Mouse (Mus musculus): ENCODE results near the gene Dhx29. TPM values are rescaled to one million over a fixed set of nuclear protein-coding genes. Genes with fewer than 3 reads are reported as not detected.
"Not testable (repeated sequence)": the region's sequence is repeated elsewhere in the genome, so short reads cannot be mapped to it uniquely, and the experiment has no call there.

Gene Dhx29
- polyA plus RNA-seq, 1 experiment: 10.4 TPM

DNA sequence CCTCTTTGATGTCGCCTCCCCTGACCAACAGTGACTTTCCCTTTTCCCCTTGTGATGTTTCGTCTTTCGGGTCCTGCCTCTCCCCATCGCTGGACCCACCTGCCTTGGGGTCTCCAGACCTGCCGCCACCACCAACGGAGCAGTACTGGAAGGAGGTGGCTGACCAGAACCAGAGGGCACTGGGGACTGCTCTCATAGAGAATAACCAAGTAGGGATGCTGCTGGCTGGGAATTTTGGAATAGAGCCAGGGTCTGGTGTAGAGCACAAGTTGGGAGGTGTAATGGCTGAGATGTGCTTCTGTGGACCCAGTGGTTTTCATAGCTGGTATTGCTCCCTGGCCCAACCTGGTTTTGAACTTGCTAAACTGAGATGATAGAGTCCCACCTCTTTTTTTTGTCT, 70.1 kb downstream of the Dhx29 start:
- H3K4me2 ChIP-seq (ENCODE audit: low read depth): no peak overlapping the region
- no peak overlapping the region for H3K4me3 ChIP-seq
- no peaks in the 10 kb centered on the region for H3K79me2 ChIP-seq (ENCODE audit: control insufficient read depth, insufficient read depth)
- peaks cover 19% of the 10 kb centered on the region for H3K27me3 ChIP-seq (ENCODE audit: control insufficient read depth, insufficient read depth, insufficient read length)
- H3K36me3 ChIP-seq (ENCODE audit: control insufficient read depth, insufficient read depth): no peaks in the 10 kb centered on the region
- TF ChIP-seq USF1 (IDR thresholded peaks at IDR 0.05; ENCODE audit: low read depth): no peak
- TF ChIP-seq TCF12 (IDR thresholded peaks at IDR 0.05; ENCODE audit: insufficient read depth, poor library complexity, severe bottlenecking): no peak
- no peak for TF ChIP-seq SRF (IDR thresholded peaks at IDR 0.05; ENCODE audit: control insufficient read depth, insufficient read length, low read depth)
- no peak for TF ChIP-seq POLR2AphosphoS2 (IDR thresholded peaks at IDR 0.05; ENCODE audit: insufficient read length, low read depth)
- H3ac ChIP-seq (ENCODE audit: control insufficient read depth, insufficient read length): no peak overlapping the region

DNA sequence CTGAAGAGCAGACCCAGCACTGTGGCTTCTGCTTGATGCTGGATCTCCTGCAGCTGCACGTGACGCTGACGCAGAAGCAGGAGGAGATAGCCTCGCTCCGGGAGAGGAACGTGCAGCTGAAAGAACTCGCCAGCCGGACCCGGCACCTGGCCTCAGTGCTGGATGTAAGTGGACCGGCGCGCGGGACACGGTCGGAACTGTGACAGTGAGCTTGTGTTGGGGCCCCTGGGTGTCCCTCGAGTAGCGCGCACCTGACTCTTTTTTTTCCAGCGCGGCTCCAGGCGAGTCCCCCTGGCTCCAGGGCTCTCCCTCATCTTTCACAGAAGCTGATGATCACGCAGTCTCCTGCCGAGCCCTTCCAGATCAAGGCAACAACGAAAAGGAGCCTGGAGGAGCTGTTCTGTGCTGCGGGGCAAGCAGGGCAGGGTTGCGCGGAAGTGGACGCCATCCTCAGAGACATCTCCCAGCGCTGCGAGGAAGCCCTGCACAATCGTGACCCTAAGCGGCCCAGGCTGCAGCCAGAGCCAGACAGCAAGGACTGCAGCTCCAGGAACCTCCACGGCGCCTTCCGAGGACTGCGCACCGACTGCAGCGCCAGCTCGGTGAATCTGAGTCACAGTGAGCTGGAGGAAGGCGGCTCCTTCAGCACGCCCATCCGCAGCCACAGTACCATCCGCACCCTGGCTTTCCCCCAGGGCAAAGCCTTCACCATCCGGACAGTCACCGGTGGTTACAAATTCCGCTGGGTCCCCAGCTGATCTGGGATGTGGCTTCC, 71.4 kb downstream of the Dhx29 start:
- TF ChIP-seq SRF (IDR thresholded peaks at IDR 0.05; ENCODE audit: control insufficient read depth, insufficient read length, low read depth) (no peak), USF1 (IDR thresholded peaks at IDR 0.05; ENCODE audit: low read depth) (peak; percentile 64)
- H3K27me3 ChIP-seq (ENCODE audit: control insufficient read depth, insufficient read depth, insufficient read length): peaks cover 19% of the 10 kb centered on the region
- no peaks in the 10 kb centered on the region for H3K79me2 ChIP-seq (ENCODE audit: control insufficient read depth, insufficient read depth)
- no peak overlapping the region for H3ac ChIP-seq (ENCODE audit: control insufficient read depth, insufficient read length)
- no peaks in the 10 kb centered on the region for H3K36me3 ChIP-seq (ENCODE audit: control insufficient read depth, insufficient read depth)
- peak overlapping the region; percentile 11 for H3K4me3 ChIP-seq
- peak overlapping the region; percentile 80 for H3K4me2 ChIP-seq (ENCODE audit: low read depth)

DNA sequence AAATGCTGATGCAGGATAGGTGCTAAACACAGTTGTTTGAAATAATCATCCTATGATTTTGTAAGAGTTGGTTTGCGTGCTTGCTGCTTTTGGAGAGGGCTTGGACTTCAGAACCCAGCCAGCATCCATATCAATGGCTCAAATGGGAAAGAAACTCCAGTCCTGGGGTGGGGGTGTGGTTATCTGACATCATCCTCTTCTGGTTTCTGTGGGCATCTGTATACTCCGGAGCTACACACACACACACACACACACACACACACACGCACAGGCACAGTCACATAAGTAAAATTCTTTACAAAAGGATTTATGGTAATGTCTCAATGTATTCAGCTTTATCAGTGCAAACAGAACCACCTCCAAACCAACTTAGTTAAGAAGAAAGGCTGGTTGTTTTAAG, 72.8 kb downstream of the Dhx29 start:
- no peaks in the 10 kb centered on the region for H3K79me2 ChIP-seq (ENCODE audit: control insufficient read depth, insufficient read depth)
- no peak overlapping the region for H3K4me3 ChIP-seq
- TF ChIP-seq POLR2A (IDR thresholded peaks at IDR 0.05; ENCODE audit: insufficient read length, low read depth) (no peak), MAX (IDR thresholded peaks at IDR 0.05; ENCODE audit: low read depth) (no peak), MYOG (IDR thresholded peaks at IDR 0.05; ENCODE audit: control insufficient read depth in 1 of 3, insufficient read depth in 1 of 3, insufficient read length in 2 of 3, low read depth in 2 of 3) (no peak), SRF (IDR thresholded peaks at IDR 0.05; ENCODE audit: control insufficient read depth, insufficient read length, low read depth) (no peak), USF1 (IDR thresholded peaks at IDR 0.05; ENCODE audit: low read depth) (no peak), REST (IDR thresholded peaks at IDR 0.05; ENCODE audit: insufficient read depth, insufficient read length) (no peak), POLR2AphosphoS2 (IDR thresholded peaks at IDR 0.05; ENCODE audit: insufficient read length, low read depth) (no peak), TCF12 (IDR thresholded peaks at IDR 0.05; ENCODE audit: insufficient read depth, poor library complexity, severe bottlenecking) (no peak)
- no peak overlapping the region for H3K4me2 ChIP-seq (ENCODE audit: low read depth)
- H3K27me3 ChIP-seq (ENCODE audit: control insufficient read depth, insufficient read depth, insufficient read length): peaks cover 4% of the 10 kb centered on the region
- H3K36me3 ChIP-seq (ENCODE audit: control insufficient read depth, insufficient read depth): no peaks in the 10 kb centered on the region
- no peak overlapping the region for H3ac ChIP-seq (ENCODE audit: control insufficient read depth, insufficient read length)

DNA sequence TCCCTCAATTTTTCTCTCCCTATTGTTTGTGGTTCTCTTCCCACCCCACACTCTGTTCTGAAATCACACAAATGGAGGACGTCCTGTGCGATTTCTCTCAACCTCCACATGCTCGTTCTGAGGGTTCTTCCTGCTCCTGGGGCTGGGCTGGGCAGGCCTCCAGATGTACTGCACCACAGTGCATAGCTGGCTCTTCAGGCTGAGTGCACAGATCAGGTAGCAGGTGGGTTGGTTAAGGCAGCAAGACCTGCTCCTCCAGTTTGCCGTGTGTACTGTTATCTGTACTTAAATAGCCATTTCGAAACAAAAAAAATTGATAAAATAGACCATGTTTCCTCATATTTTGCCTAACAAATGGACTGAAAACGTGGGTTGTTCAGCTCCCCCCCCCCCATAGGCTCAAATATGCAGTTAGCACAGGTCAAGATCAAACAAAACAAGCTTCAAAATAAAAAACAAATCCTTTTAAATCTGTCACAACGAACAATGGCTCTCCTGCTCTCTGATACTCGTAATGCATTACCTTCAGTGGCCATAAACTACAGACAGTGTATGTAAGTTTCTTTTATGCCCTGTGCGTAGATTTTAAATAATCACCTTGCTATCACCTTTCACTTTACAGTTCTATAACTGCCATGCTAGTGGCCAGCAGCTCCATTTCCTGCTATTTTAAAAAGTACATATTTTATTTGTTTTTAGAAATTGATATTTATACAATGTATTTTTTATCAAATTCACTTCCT, 73.5 kb downstream of the Dhx29 start:
- Histone ChIP-seq H3K79me2 (ENCODE audit: control insufficient read depth, insufficient read depth) (no peaks in the 10 kb centered on the region), H3K4me3 (no peak overlapping the region)
- no peak for TF ChIP-seq CEBPB (IDR thresholded peaks at IDR 0.05; ENCODE audit: insufficient read depth, poor library complexity, severe bottlenecking)
- no peak for TF ChIP-seq E2F4 (IDR thresholded peaks at IDR 0.05; ENCODE audit: insufficient read depth)
- no peak for TF ChIP-seq TCF12 (IDR thresholded peaks at IDR 0.05; ENCODE audit: insufficient read depth, poor library complexity, severe bottlenecking)
- no peak for TF ChIP-seq MAX (IDR thresholded peaks at IDR 0.05; ENCODE audit: low read depth)
- TF ChIP-seq TCF3 (IDR thresholded peaks at IDR 0.05; ENCODE audit: insufficient read length, low read depth): no peak
- TF ChIP-seq POLR2AphosphoS2 (IDR thresholded peaks at IDR 0.05; ENCODE audit: insufficient read length, low read depth): no peak
- no peak for TF ChIP-seq MYOD1 (IDR thresholded peaks at IDR 0.05; ENCODE audit: control insufficient read depth in 1 of 3, insufficient read length in 2 of 3, low read depth in 2 of 3)
- no peak for TF ChIP-seq REST (IDR thresholded peaks at IDR 0.05; ENCODE audit: insufficient read depth, insufficient read length)
- no peak for TF ChIP-seq POLR2A (IDR thresholded peaks at IDR 0.05; ENCODE audit: insufficient read length, low read depth)
- no peak for TF ChIP-seq MYOG (IDR thresholded peaks at IDR 0.05; ENCODE audit: control insufficient read depth in 1 of 3, insufficient read depth in 1 of 3, insufficient read length in 2 of 3, low read depth in 2 of 3)
- no peak for TF ChIP-seq USF1 (IDR thresholded peaks at IDR 0.05; ENCODE audit: low read depth)
- no peak for TF ChIP-seq SRF (IDR thresholded peaks at IDR 0.05; ENCODE audit: control insufficient read depth, insufficient read length, low read depth)

DNA sequence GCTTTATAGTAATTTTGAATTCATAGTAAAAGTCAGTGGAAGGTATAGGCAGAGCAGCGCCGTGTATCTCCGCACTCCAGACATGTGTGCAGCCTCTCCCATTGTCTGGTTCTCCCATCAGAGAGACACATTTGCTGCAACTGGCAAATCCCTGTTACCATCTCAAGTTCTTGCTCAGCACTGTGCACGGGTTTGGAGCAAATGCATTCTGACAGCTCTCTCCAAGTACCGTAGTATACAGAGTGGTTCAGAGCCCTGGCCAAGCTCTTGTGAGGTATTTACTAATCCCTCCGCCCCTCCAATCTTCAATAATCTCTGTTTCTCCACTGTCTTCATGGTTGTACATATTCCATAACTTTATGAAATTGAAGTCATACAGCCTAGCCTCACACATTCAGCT, 85.4 kb downstream of the Dhx29 start:
- Histone ChIP-seq H3K36me3 (ENCODE audit: control insufficient read depth, insufficient read depth) (no peaks in the 10 kb centered on the region), H3K79me2 (ENCODE audit: control insufficient read depth, insufficient read depth) (no peaks in the 10 kb centered on the region), H3K4me2 (ENCODE audit: low read depth) (peak overlapping the region; percentile 79), H3ac (ENCODE audit: control insufficient read depth, insufficient read length) (no peak overlapping the region), H3K27me3 (ENCODE audit: control insufficient read depth, insufficient read depth, insufficient read length) (no peaks in the 10 kb centered on the region), H3K4me3 (peak overlapping the region; percentile 20)
- no peak for TF ChIP-seq SRF (IDR thresholded peaks at IDR 0.05; ENCODE audit: control insufficient read depth, insufficient read length, low read depth)
- no peak for TF ChIP-seq CEBPB (IDR thresholded peaks at IDR 0.05; ENCODE audit: insufficient read depth, poor library complexity, severe bottlenecking)
- TF ChIP-seq MYOG (IDR thresholded peaks at IDR 0.05; ENCODE audit: control insufficient read depth in 1 of 3, insufficient read depth in 1 of 3, insufficient read length in 2 of 3, low read depth in 2 of 3): no peak

More for the DNA sequence above, 73.5 kb downstream of the Dhx29 start:
- Histone ChIP-seq H3ac (ENCODE audit: control insufficient read depth, insufficient read length) (no peak overlapping the region), H3K27me3 (ENCODE audit: control insufficient read depth, insufficient read depth, insufficient read length) (peaks cover 4% of the 10 kb centered on the region), H3K36me3 (ENCODE audit: control insufficient read depth, insufficient read depth) (no peaks in the 10 kb centered on the region), H3K4me2 (ENCODE audit: low read depth) (no peak overlapping the region)

DNA sequence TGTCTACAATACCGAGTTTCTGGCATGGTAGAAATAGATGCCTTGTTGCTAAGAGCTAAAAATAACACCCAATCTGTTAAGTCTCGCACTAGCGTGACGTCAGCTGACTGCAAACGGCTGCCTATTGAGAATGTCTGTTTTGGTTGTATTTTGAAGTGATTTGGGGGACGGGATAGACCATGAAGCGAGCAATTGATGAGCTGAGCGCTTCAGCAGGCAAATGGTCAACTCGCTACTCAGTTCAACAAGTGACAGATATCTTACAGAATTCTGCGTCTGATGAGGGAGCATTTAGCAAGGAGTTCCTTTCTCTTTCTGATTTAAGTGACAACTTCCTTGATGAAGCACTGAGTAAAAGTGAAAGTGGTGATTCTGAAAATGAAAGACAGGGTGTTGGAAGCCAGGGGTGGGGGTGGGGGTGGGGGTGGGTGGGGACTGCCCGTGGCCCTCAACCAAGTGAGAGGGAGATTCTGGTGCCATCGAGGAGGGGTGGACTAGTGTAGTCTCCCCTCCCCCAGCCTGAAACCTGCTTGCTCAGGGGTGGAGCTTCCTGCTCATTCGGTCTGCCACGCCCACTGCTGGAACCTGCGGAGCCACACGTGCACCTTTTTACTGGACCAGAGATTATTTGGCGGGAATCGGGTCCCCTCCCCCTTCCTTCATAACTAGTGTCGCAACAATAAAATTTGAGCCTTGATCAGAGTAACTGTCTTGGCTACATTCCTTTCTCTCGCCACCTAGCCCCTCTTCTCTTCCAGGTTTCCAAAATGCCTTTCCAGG, 86.1 kb downstream of the Dhx29 start:
- not testable (repeated sequence) for H3ac ChIP-seq (ENCODE audit: control insufficient read depth, insufficient read length); H3K79me2 ChIP-seq (ENCODE audit: control insufficient read depth, insufficient read depth); H3K36me3 ChIP-seq (ENCODE audit: control insufficient read depth, insufficient read depth); H3K27me3 ChIP-seq (ENCODE audit: control insufficient read depth, insufficient read depth, insufficient read length)
- Histone ChIP-seq H3K4me2 (ENCODE audit: low read depth) (peak overlapping the region; percentile 79), H3K4me3 (peak overlapping the region; percentile 20)

Data from myocyte (in vitro differentiated cells).